Mouse (Mus musculus): ENCODE results near the gene Cmya5. TPM values are rescaled to one million over a fixed set of nuclear protein-coding genes. Genes with fewer than 3 reads are reported as not detected.

The Cmya5 gene
- total RNA-seq, 2 experiments from 2014 or later = 950 to 1,118 TPM

- no peak for DNase-seq
- intact Hi-C loops (cut with DNase I) = no loop called here
These were observed 140.5 kb downstream of the Cmya5 start for GRCm38 (mm10) chr13:93004003-93004402.

- intact Hi-C loops (cut with DNase I) = no loop called here
- DNase-seq = peak; percentile 34 to 70
These were observed 142.1 kb downstream of the Cmya5 start for GRCm38 (mm10) chr13:93002456-93002855.

- DNase-seq = peak in 1 of 2 experiments; percentile 19
- intact Hi-C loops (cut with DNase I) = no loop called here
These were observed 143.7 kb downstream of the Cmya5 start for GRCm38 (mm10) chr13:93000640-93001351.

DNA sequence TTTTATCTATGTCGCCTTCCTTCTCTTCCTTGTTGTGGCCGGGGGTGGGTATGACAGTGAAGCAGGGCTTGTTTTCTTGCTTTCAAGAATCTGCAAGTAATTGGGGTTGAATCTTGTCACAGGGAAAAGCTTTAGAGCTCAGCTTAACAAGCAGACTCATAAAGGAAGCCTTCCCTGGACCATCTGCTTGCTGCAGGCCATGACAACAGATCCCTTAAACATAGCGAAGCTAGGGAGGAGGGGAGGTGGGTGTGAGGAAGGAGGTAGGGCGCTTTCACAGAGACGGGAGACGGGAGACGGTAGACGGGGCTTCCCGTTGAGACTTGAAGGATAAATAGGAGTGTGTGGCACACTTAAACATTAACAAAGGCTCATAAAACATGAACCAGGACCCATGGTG lies 144.7 kb downstream of the Cmya5 start:
- intact Hi-C loops (cut with DNase I) = loop anchor here (5.0 kb wide), 1 partner anchor 118 kb away; no protein-coding TSS in a partner anchor
- no peak for DNase-seq

- intact Hi-C loops (cut with DNase I) = loop anchor here (5.0 kb wide), 1 partner anchor 112 kb away; no protein-coding TSS in a partner anchor
- DNase-seq = no peak
These were observed 149.8 kb downstream of the Cmya5 start for GRCm38 (mm10) chr13:92994743-92995142.

DNA sequence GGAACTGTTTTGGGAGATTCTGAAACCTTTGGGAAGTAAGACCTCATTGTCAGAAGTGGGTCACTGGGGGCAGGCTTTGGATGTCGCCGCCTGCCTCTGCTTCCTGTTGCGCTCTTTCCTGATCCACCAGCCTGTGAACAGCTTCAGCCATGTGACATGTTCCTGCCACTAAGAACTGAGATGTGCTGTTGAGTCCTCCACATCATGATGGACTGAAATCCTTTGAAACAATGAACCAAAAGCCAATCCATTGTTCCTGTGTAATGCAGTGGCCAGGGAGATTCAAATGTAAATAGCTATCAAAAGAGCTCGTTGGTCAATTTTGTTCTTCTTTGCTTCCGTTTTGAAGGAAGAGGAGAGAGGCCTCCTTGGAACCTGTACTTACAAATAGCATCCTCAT lies 151.7 kb downstream of the Cmya5 start:
- intact Hi-C loops (cut with DNase I) = no loop called here
- DNase-seq = no peak

Other genes starting within 250 kb of the Cmya5 start
- 10 to 100 TPM in 1 of 2 experiments, 1 to 10 TPM in 1; 9.7 to 12.6 TPM for gene Tent2, start 47.7 kb upstream of the Cmya5 start, total RNA-seq (2021)
- gene Homer1, start 154.9 kb upstream of the Cmya5 start, total RNA-seq (2021) = 100 to 1,000 TPM in 1 of 2 experiments, 10 to 100 TPM in 1; 86.4 to 108 TPM

Data from gastrocnemius, postnatal 36 days (tissue).